In the genomic region with DNA sequence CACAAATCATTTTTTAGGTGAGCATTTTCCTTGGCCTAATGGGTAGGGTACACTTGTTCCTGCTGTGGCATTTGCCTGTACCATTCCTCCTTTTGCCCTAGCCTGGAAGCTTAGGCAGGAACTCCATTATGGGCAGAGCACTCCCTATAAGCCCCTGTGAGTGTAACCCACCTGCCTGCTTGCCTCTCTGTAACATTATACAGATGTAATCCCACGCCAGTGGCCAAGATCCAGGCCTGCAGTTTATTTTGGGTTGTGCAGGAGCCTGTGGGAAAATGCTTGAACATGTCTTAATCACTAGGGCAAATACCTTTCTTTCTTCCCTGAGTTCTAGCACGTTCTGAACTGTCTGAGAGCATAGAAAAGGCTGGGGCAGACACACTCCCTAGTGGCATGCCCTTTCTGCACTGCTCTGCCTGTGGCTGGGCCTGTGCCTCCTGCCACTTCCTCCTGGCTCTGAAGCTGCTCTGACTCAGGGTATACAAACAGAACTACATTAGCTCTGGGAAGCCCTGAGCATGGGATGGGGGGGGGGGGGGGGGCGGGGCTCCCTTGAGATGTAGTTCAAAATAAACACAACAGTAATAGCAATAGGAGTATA, we compare ENCODE assay signal across 14 mouse cellular contexts. TPM values are rescaled to one million over a fixed set of nuclear protein-coding genes. Genes with fewer than 3 reads are reported as not detected.
DNase-seq lines count a peak whose midpoint lies in the region; ATAC-seq and TF ChIP-seq lines count a peak whose summit lies in the region.
"Had no signal": no experiment of that assay in that cellular context is flagged by ENCODE, and none has a peak within 500 bp of the region (broad histone marks: within the 10 kb centered on the region; RNA-seq: fewer than 3 reads in every experiment).

No protein-coding gene starts in this region.

- 0 out of 2 replicates have a peak, but pooled peaks have one; percentile 44 for ATAC-seq in embryonic facial prominence, embryonic 11.5 days (replicated peaks; ENCODE audit: insufficient number of reproducible peaks, low FRiP score, low TSS enrichment, low read depth)
- ATAC-seq in midbrain, embryonic 13.5 days: peak; percentile 56; the same call in 1 of the 2 replicates
- ATAC-seq in midbrain, postnatal 0 days (ENCODE audit: low FRiP score): no peak
- peak; percentile 53; the same call in 1 of the 2 replicates for ATAC-seq in granulocyte monocyte progenitor cell, adult 5-6 weeks (replicated peaks; ENCODE audit: poor library complexity, severe bottlenecking)
- ATAC-seq in stomach, postnatal 0 days (ENCODE audit: low FRiP score, low TSS enrichment): peak; percentile 94

- no peaks in the 10 kb centered on the region for H3K4me1 ChIP-seq in embryonic facial prominence, embryonic 11.5 days (ENCODE audit: control insufficient read depth, insufficient read depth, low read length)
- H3K4me1 ChIP-seq in embryonic facial prominence, embryonic 10.5 days: peaks cover 42% of the 10 kb centered on the region
- H3K4me1 ChIP-seq in midbrain, embryonic 13.5 days (replicated peaks): peaks cover 32% of the 10 kb centered on the region
- H3K4me1 ChIP-seq in midbrain, postnatal 0 days (ENCODE audit: insufficient read depth, low read length): peaks cover 10% of the 10 kb centered on the region; the same call in 1 of the 2 replicates
- H3K4me1 ChIP-seq in stomach, postnatal 0 days (replicated peaks; ENCODE audit: control insufficient read depth, insufficient read depth): peaks cover 2% of the 10 kb centered on the region; the same call in 1 of the 2 replicates

- WGBS in embryonic facial prominence, embryonic 11.5 days: 10% methylated on average over 3 of the region's 3 CpGs
- 28% methylated on average over 3 of the region's 3 CpGs for WGBS in embryonic facial prominence, embryonic 10.5 days
- WGBS in midbrain, embryonic 13.5 days: 36% methylated on average over 3 of the region's 3 CpGs
- WGBS in midbrain, postnatal 0 days: 31% methylated on average over 3 of the region's 3 CpGs
- WGBS in stomach, postnatal 0 days: 15% methylated on average over 3 of the region's 3 CpGs

- TF ChIP-seq CTCF in midbrain, postnatal 0 days (IDR thresholded peaks at IDR 0.05): no peak
- peak; percentile 30; the same call in 1 of the 2 replicates for TF ChIP-seq CTCF in stomach, postnatal 0 days (IDR thresholded peaks at IDR 0.05; ENCODE audit: low read depth)

- H3K36me3 ChIP-seq in embryonic facial prominence, embryonic 11.5 days (replicated peaks; ENCODE audit: control insufficient read depth, insufficient read depth, low read depth, low read length): no peaks in the 10 kb centered on the region
- peaks cover 6% of the 10 kb centered on the region for H3K36me3 ChIP-seq in embryonic facial prominence, embryonic 10.5 days (replicated peaks)
- no peaks in the 10 kb centered on the region for H3K36me3 ChIP-seq in midbrain, embryonic 13.5 days
- H3K36me3 ChIP-seq in midbrain, postnatal 0 days (ENCODE audit: insufficient read depth, low read length): no peaks in the 10 kb centered on the region
- H3K36me3 ChIP-seq in stomach, postnatal 0 days (ENCODE audit: control insufficient read depth, insufficient read depth, low read length): peaks cover under 1% of the 10 kb centered on the region; the same call in 1 of the 2 replicates
- H3K36me3 ChIP-seq: neural tube, embryonic 12.5 days had no signal

- DNase-seq in embryonic facial prominence, embryonic 11.5 days (ENCODE audit: low spot score): no peak
- DNase-seq in embryonic facial prominence, embryonic 10.5 days (ENCODE audit: low spot score): no peak
- DNase-seq in midbrain, postnatal 0 days (ENCODE audit: low spot score): no peak
- peak; percentile 73 for DNase-seq in stomach, postnatal 0 days (ENCODE audit: low spot score)
- DNase-seq in thymus, postnatal 0 days (ENCODE audit: low spot score): no peak
- DNase-seq in natural killer cell, adult 2 months (ENCODE audit: low spot score in 2 of 2): no peak
- DNase-seq: adrenal gland, adult 2 months; cerebellum, postnatal 36 days; kidney, postnatal 25 days had no signal

- no peak overlapping the region for H3K4me2 ChIP-seq in embryonic facial prominence, embryonic 11.5 days (ENCODE audit: low read depth, low read length)
- no peak overlapping the region for H3K4me2 ChIP-seq in midbrain, embryonic 13.5 days (replicated peaks)
- H3K4me2 ChIP-seq in midbrain, postnatal 0 days (ENCODE audit: low read depth, low read length, poor library complexity, severe bottlenecking): no peak overlapping the region
- no peak overlapping the region for H3K4me2 ChIP-seq in stomach, postnatal 0 days (replicated peaks; ENCODE audit: low read depth)
- H3K4me2 ChIP-seq: neural tube, embryonic 12.5 days had no signal

- no peak overlapping the region for H3K27ac ChIP-seq in embryonic facial prominence, embryonic 11.5 days (replicated peaks; ENCODE audit: low read depth, low read length)
- no peak overlapping the region for H3K27ac ChIP-seq in embryonic facial prominence, embryonic 10.5 days (replicated peaks)
- no peak overlapping the region for H3K27ac ChIP-seq in midbrain, embryonic 13.5 days
- H3K27ac ChIP-seq in midbrain, postnatal 0 days (ENCODE audit: low read depth, low read length): no peak overlapping the region
- H3K27ac ChIP-seq in stomach, postnatal 0 days (replicated peaks): peak overlapping the region; percentile 71; the same call in 1 of the 2 replicates
- H3K27ac ChIP-seq: left cerebral cortex, adult 2 months; neural tube, embryonic 12.5 days had no signal

- no peaks in the 10 kb centered on the region for H3K27me3 ChIP-seq in embryonic facial prominence, embryonic 11.5 days (ENCODE audit: control insufficient read depth, insufficient read depth, low read length)
- H3K27me3 ChIP-seq in embryonic facial prominence, embryonic 10.5 days (replicated peaks; ENCODE audit: low read depth, poor library complexity, severe bottlenecking): no peaks in the 10 kb centered on the region
- 0 out of 2 replicates have a peak, but pooled peaks cover 2% of the 10 kb centered on the region for H3K27me3 ChIP-seq in midbrain, embryonic 13.5 days
- no peaks in the 10 kb centered on the region for H3K27me3 ChIP-seq in midbrain, postnatal 0 days (ENCODE audit: insufficient read depth, low read length)
- H3K27me3 ChIP-seq in stomach, postnatal 0 days (ENCODE audit: control insufficient read depth, insufficient read depth, low read length): no peaks in the 10 kb centered on the region
- H3K27me3 ChIP-seq: neural tube, embryonic 12.5 days had no signal

- H3K9me3 ChIP-seq in embryonic facial prominence, embryonic 11.5 days (replicated peaks; ENCODE audit: control insufficient read depth, low read length): no peaks in the 10 kb centered on the region
- H3K9me3 ChIP-seq in embryonic facial prominence, embryonic 10.5 days: no peaks in the 10 kb centered on the region
- no peaks in the 10 kb centered on the region for H3K9me3 ChIP-seq in midbrain, embryonic 13.5 days
- no peaks in the 10 kb centered on the region for H3K9me3 ChIP-seq in midbrain, postnatal 0 days (ENCODE audit: low read length)
- no peaks in the 10 kb centered on the region for H3K9me3 ChIP-seq in stomach, postnatal 0 days (ENCODE audit: control insufficient read depth, low read length)
- H3K9me3 ChIP-seq: G1E; neural tube, embryonic 12.5 days had no signal

- no peak overlapping the region for H3K9ac ChIP-seq in embryonic facial prominence, embryonic 11.5 days (replicated peaks; ENCODE audit: low read length)
- H3K9ac ChIP-seq in midbrain, embryonic 13.5 days (replicated peaks): no peak overlapping the region
- H3K9ac ChIP-seq in midbrain, postnatal 0 days (replicated peaks; ENCODE audit: low read length, poor library complexity, severe bottlenecking): no peak overlapping the region
- H3K9ac ChIP-seq in stomach, postnatal 0 days (ENCODE audit: low read length): no peak overlapping the region
- H3K9ac ChIP-seq: neural tube, embryonic 12.5 days had no signal

- no peak overlapping the region for H3K4me3 ChIP-seq in embryonic facial prominence, embryonic 11.5 days (ENCODE audit: low read depth, low read length)
- no peak overlapping the region for H3K4me3 ChIP-seq in embryonic facial prominence, embryonic 10.5 days
- no peak overlapping the region for H3K4me3 ChIP-seq in midbrain, embryonic 13.5 days (replicated peaks)
- H3K4me3 ChIP-seq in midbrain, postnatal 0 days (ENCODE audit: low read depth, low read length): no peak overlapping the region
- no peak overlapping the region for H3K4me3 ChIP-seq in stomach, postnatal 0 days (ENCODE audit: low read depth, low read length)
- H3K4me3 ChIP-seq: left cerebral cortex, adult 2 months; neural tube, embryonic 12.5 days had no signal

- TF ChIP-seq EP300 in stomach, postnatal 0 days (optimal IDR thresholded peaks at IDR 0.05): no peak

RNA-seq across cellular contexts. Expression of a gene that starts 29.8 kb away (rescaled TPM):
- polyA plus RNA-seq in embryonic facial prominence, embryonic 11.5 days (2014; fragmentation: Nextera tagmentation; extraction: Ambion mirVana): 6.7 and 7.6 TPM in 2 replicates
- polyA plus RNA-seq in embryonic facial prominence, embryonic 10.5 days (2016; fragmentation: Nextera tagmentation; extraction: Ambion mirVana): 11.2 and 11.5 TPM in 2 replicates
- 2.1 and 2.6 TPM in 2 replicates for polyA plus RNA-seq in midbrain, embryonic 13.5 days (2015; fragmentation: Nextera tagmentation; extraction: Ambion mirVana)
- total RNA-seq in midbrain, postnatal 0 days (2014; rRNA removed): 4.2 and 4.9 TPM in 2 replicates
- polyA plus RNA-seq in midbrain, postnatal 0 days (2015; fragmentation: Nextera tagmentation; extraction: Ambion mirVana): 3.7 and 4.0 TPM in 2 replicates
- 8.0 and 9.8 TPM in 2 replicates for total RNA-seq in granulocyte monocyte progenitor cell, adult 5-6 weeks (2014; fragmentation: Nextera tagmentation)
- total RNA-seq in granulocyte monocyte progenitor cell, adult 5-6 weeks (2017): 5.6 and 7.0 TPM in 2 replicates
- 17.7 and 19.2 TPM in 2 replicates for polyA plus RNA-seq in stomach, postnatal 0 days (2015; fragmentation: Nextera tagmentation; extraction: Ambion mirVana)
- 5.9 and 6.9 TPM in 2 replicates for polyA plus RNA-seq in thymus, postnatal 0 days (2015; fragmentation: Nextera tagmentation; extraction: Ambion mirVana)

RNA-seq across cellular contexts. Expression of a gene that starts 57.9 kb away (rescaled TPM):
- 49.7 and 51.1 TPM in 2 replicates for polyA plus RNA-seq in embryonic facial prominence, embryonic 11.5 days (2014; fragmentation: Nextera tagmentation; extraction: Ambion mirVana)
- 32.2 and 32.9 TPM in 2 replicates for polyA plus RNA-seq in embryonic facial prominence, embryonic 10.5 days (2016; fragmentation: Nextera tagmentation; extraction: Ambion mirVana)
- polyA plus RNA-seq in midbrain, embryonic 13.5 days (2015; fragmentation: Nextera tagmentation; extraction: Ambion mirVana): 306 and 336 TPM in 2 replicates
- total RNA-seq in midbrain, postnatal 0 days (2014; rRNA removed): 424 and 472 TPM in 2 replicates
- 473 and 503 TPM in 2 replicates for polyA plus RNA-seq in midbrain, postnatal 0 days (2015; fragmentation: Nextera tagmentation; extraction: Ambion mirVana)
- total RNA-seq in granulocyte monocyte progenitor cell, adult 5-6 weeks (2014; fragmentation: Nextera tagmentation): 9.5 and 11.4 TPM in 2 replicates
- 8.7 and 17.9 TPM in 2 replicates for total RNA-seq in granulocyte monocyte progenitor cell, adult 5-6 weeks (2017)
- polyA plus RNA-seq in stomach, postnatal 0 days (2015; fragmentation: Nextera tagmentation; extraction: Ambion mirVana): 12.3 and 12.4 TPM in 2 replicates
- polyA plus RNA-seq in thymus, postnatal 0 days (2015; fragmentation: Nextera tagmentation; extraction: Ambion mirVana): 10.3 and 13.7 TPM in 2 replicates
